30 mouse cellular contexts compared by ENCODE assay signal in genomic region chr8:3436492-3436891, GRCm38 (mm10). TPM values are rescaled to one million over a fixed set of nuclear protein-coding genes. Genes with fewer than 3 reads are reported as not detected.
A peak's percentile ranks its signal among the peaks of the same experiment; 100 is the strongest.
DNase-seq lines count a peak whose midpoint lies in the region; ATAC-seq and TF ChIP-seq lines count a peak whose summit lies in the region.
"Had no signal": no experiment of that assay in that cellular context is flagged by ENCODE, and none has a peak within 500 bp of the region (broad histone marks: within the 10 kb centered on the region; RNA-seq: fewer than 3 reads in every experiment).

No protein-coding gene starts in this region.

- H3K4me3 ChIP-seq in G1E (ENCODE audit: low read depth, low read length): no peak overlapping the region
- no peak overlapping the region for H3K4me3 ChIP-seq in liver, embryonic 13.5 days (replicated peaks)
- H3K4me3 ChIP-seq in liver, postnatal 0 days (ENCODE audit: low read depth, low read length): no peak overlapping the region
- no peak overlapping the region for H3K4me3 ChIP-seq in stomach, postnatal 0 days (ENCODE audit: low read depth, low read length)
- H3K4me3 ChIP-seq in midbrain, postnatal 0 days (ENCODE audit: low read depth, low read length): no peak overlapping the region
- H3K4me3 ChIP-seq: forebrain, embryonic 10.5 days; forebrain, embryonic 13.5 days; hindbrain, embryonic 12.5 days had no signal

- WGBS in liver, embryonic 13.5 days (ENCODE audit: insufficient replicate concordance): 44% methylated on average over 6 of the region's 6 CpGs
- 69% methylated on average over 6 of the region's 6 CpGs for WGBS in liver, postnatal 0 days (ENCODE audit: insufficient replicate concordance)
- WGBS in stomach, postnatal 0 days: 85% methylated on average over 5 of the region's 6 CpGs
- 81% methylated on average over 6 of the region's 6 CpGs for WGBS in midbrain, postnatal 0 days

- no peak for TF ChIP-seq EP300 in liver, postnatal 0 days (IDR thresholded peaks at IDR 0.05; ENCODE audit: low read depth)
- TF ChIP-seq EP300 in stomach, postnatal 0 days (optimal IDR thresholded peaks at IDR 0.05): no peak

- no peak overlapping the region for H3K9ac ChIP-seq in liver, embryonic 13.5 days
- no peak overlapping the region for H3K9ac ChIP-seq in liver, postnatal 0 days (replicated peaks)
- H3K9ac ChIP-seq in stomach, postnatal 0 days (ENCODE audit: low read length): no peak overlapping the region
- H3K9ac ChIP-seq in midbrain, postnatal 0 days (replicated peaks; ENCODE audit: low read length, poor library complexity, severe bottlenecking): no peak overlapping the region
- H3K9ac ChIP-seq: forebrain, embryonic 13.5 days; hindbrain, embryonic 12.5 days had no signal

- peak; percentile 67 for ATAC-seq in G1E (ENCODE audit: extremely low read depth, insufficient number of reproducible peaks, low FRiP score, poor library complexity, severe bottlenecking)
- peak; percentile 60; the same call in 1 of the 2 replicates for ATAC-seq in liver, embryonic 13.5 days (ENCODE audit: low read depth)
- ATAC-seq in liver, postnatal 0 days: peak; percentile 38; the same call in 1 of the 2 replicates
- no peak for ATAC-seq in stomach, postnatal 0 days (ENCODE audit: low FRiP score, low TSS enrichment)
- no peak for ATAC-seq in midbrain, postnatal 0 days (ENCODE audit: low FRiP score)
- ATAC-seq: forebrain, embryonic 13.5 days; forebrain, embryonic 16.5 days; hindbrain, embryonic 16.5 days; Patski had no signal

- H3K4me2 ChIP-seq in liver, embryonic 13.5 days: no peak overlapping the region
- no peak overlapping the region for H3K4me2 ChIP-seq in liver, postnatal 0 days (ENCODE audit: low read depth, low read length)
- H3K4me2 ChIP-seq in stomach, postnatal 0 days (replicated peaks; ENCODE audit: low read depth): no peak overlapping the region
- no peak overlapping the region for H3K4me2 ChIP-seq in midbrain, postnatal 0 days (ENCODE audit: low read depth, low read length, poor library complexity, severe bottlenecking)
- H3K4me2 ChIP-seq: forebrain, embryonic 13.5 days; heart, embryonic 11.5 days; hindbrain, embryonic 12.5 days had no signal

- H3K36me3 ChIP-seq in G1E (replicated peaks): peaks cover 93% of the 10 kb centered on the region
- H3K36me3 ChIP-seq in liver, embryonic 13.5 days: peaks cover 87% of the 10 kb centered on the region
- H3K36me3 ChIP-seq in liver, postnatal 0 days (replicated peaks; ENCODE audit: insufficient read depth, low read length): peaks cover 87% of the 10 kb centered on the region
- peaks cover 31% of the 10 kb centered on the region for H3K36me3 ChIP-seq in stomach, postnatal 0 days (ENCODE audit: control insufficient read depth, insufficient read depth, low read length)
- H3K36me3 ChIP-seq in midbrain, postnatal 0 days (ENCODE audit: insufficient read depth, low read length): peaks cover 64% of the 10 kb centered on the region

- DNase-seq in G1E (ENCODE audit: low spot score) (peak; percentile 32), liver (peak; percentile 17)
- DNase-seq in liver, embryonic 13.5 days: no peak
- no peak for DNase-seq in liver, postnatal 0 days
- DNase-seq in adrenal gland, postnatal 14 days: no peak
- DNase-seq in stomach, postnatal 0 days (ENCODE audit: low spot score): no peak
- DNase-seq in adrenal gland, adult 2 months: no peak
- DNase-seq in midbrain, postnatal 0 days (ENCODE audit: low spot score): no peak
- DNase-seq: adrenal gland, postnatal 25 days; cerebellum, adult 11-12 months; cerebellum, adult 8-10 months; cerebellum, postnatal 10 days; cerebellum, postnatal 36 days; embryo, embryonic 11 days; gastrocnemius, postnatal 14 days; heart, adult 11 months had no signal

- peaks cover 41% of the 10 kb centered on the region for H3K4me1 ChIP-seq in G1E (ENCODE audit: insufficient read depth, low read depth, low read length)
- H3K4me1 ChIP-seq in liver, embryonic 13.5 days (replicated peaks): peaks cover 13% of the 10 kb centered on the region; the same call in 1 of the 2 replicates
- no peaks in the 10 kb centered on the region for H3K4me1 ChIP-seq in liver, postnatal 0 days (ENCODE audit: insufficient read depth)
- H3K4me1 ChIP-seq in stomach, postnatal 0 days (replicated peaks; ENCODE audit: control insufficient read depth, insufficient read depth): no peaks in the 10 kb centered on the region
- no peaks in the 10 kb centered on the region for H3K4me1 ChIP-seq in midbrain, postnatal 0 days (ENCODE audit: insufficient read depth, low read length)
- H3K4me1 ChIP-seq: forebrain, embryonic 10.5 days; forebrain, embryonic 13.5 days; hindbrain, embryonic 12.5 days had no signal

- H3K9me3 ChIP-seq in G1E (replicated peaks): no peaks in the 10 kb centered on the region
- no peaks in the 10 kb centered on the region for H3K9me3 ChIP-seq in liver, embryonic 13.5 days (replicated peaks)
- H3K9me3 ChIP-seq in liver, postnatal 0 days (ENCODE audit: low read length): no peaks in the 10 kb centered on the region
- no peaks in the 10 kb centered on the region for H3K9me3 ChIP-seq in stomach, postnatal 0 days (ENCODE audit: control insufficient read depth, low read length)
- H3K9me3 ChIP-seq in midbrain, postnatal 0 days (ENCODE audit: low read length): no peaks in the 10 kb centered on the region
- H3K9me3 ChIP-seq: forebrain, embryonic 10.5 days; forebrain, embryonic 13.5 days; hindbrain, embryonic 12.5 days had no signal

- no peaks in the 10 kb centered on the region for H3K27me3 ChIP-seq in G1E (ENCODE audit: insufficient read depth, low read length)
- H3K27me3 ChIP-seq in liver, embryonic 13.5 days: no peaks in the 10 kb centered on the region
- no peaks in the 10 kb centered on the region for H3K27me3 ChIP-seq in liver, postnatal 0 days (ENCODE audit: insufficient read depth, low read length)
- H3K27me3 ChIP-seq in stomach, postnatal 0 days (ENCODE audit: control insufficient read depth, insufficient read depth, low read length): no peaks in the 10 kb centered on the region
- H3K27me3 ChIP-seq in midbrain, postnatal 0 days (ENCODE audit: insufficient read depth, low read length): no peaks in the 10 kb centered on the region
- H3K27me3 ChIP-seq: CH12.LX; forebrain, embryonic 13.5 days; hindbrain, embryonic 12.5 days; Patski had no signal

- no peak for TF ChIP-seq CTCF in G1E (IDR thresholded peaks at IDR 0.05; ENCODE audit: low read depth, low read length)
- TF ChIP-seq CTCF in liver, postnatal 0 days (IDR thresholded peaks at IDR 0.05; ENCODE audit: low read depth): no peak
- TF ChIP-seq CTCF in stomach, postnatal 0 days (IDR thresholded peaks at IDR 0.05; ENCODE audit: low read depth): no peak
- no peak for TF ChIP-seq CTCF in midbrain, postnatal 0 days (IDR thresholded peaks at IDR 0.05)

- no peak overlapping the region for H3K27ac ChIP-seq in liver, embryonic 13.5 days
- no peak overlapping the region for H3K27ac ChIP-seq in liver, postnatal 0 days (ENCODE audit: low read depth)
- no peak overlapping the region for H3K27ac ChIP-seq in stomach, postnatal 0 days (replicated peaks)
- no peak overlapping the region for H3K27ac ChIP-seq in midbrain, postnatal 0 days (ENCODE audit: low read depth, low read length)
- H3K27ac ChIP-seq: forebrain, embryonic 10.5 days; forebrain, embryonic 13.5 days; hindbrain, embryonic 12.5 days had no signal

RNA-seq across cellular contexts. Expression of gene Pex11g, which starts 31.0 kb away (rescaled TPM):
- total RNA-seq in G1E (2014; fragmentation: Nextera tagmentation) (5.0 and 5.6 TPM in 2 replicates), G1E (2017) (1.9 and 2.1 TPM in 2 replicates)
- 1.1 and 1.2 TPM in 2 replicates for polyA plus RNA-seq in G1E (2012)
- 3.6 and 4.8 TPM in 2 replicates for polyA plus RNA-seq in liver, embryonic 13.5 days (2015; fragmentation: Nextera tagmentation; extraction: Ambion mirVana)
- polyA plus RNA-seq in liver, postnatal 0 days (2015; fragmentation: Nextera tagmentation; extraction: Ambion mirVana): 14.8 and 14.9 TPM in 2 replicates
- total RNA-seq in adrenal gland, postnatal 14 days (2021): 12.8 and 13.5 TPM in 2 replicates
- polyA plus RNA-seq in stomach, postnatal 0 days (2015; fragmentation: Nextera tagmentation; extraction: Ambion mirVana): 11.6 and 15.4 TPM in 2 replicates
- 10 to 100 TPM; 10.4 TPM for total RNA-seq in adrenal gland, adult 2 months (2021)
- 11.8 and 16.9 TPM in 2 replicates for polyA plus RNA-seq in adrenal gland, adult 2 months (2012; rRNA removed)
- 1.8 and 2.2 TPM in 2 replicates for total RNA-seq in midbrain, postnatal 0 days (2014; rRNA removed)
- 3.1 and 3.6 TPM in 2 replicates for polyA plus RNA-seq in midbrain, postnatal 0 days (2015; fragmentation: Nextera tagmentation; extraction: Ambion mirVana)

RNA-seq across cellular contexts. Expression of gene Tex45, which starts 34.2 kb away (rescaled TPM):
- total RNA-seq in G1E (2014; fragmentation: Nextera tagmentation) (not detected in 2 replicates), G1E (2017) (0.11 TPM in 1 of 2 replicates, not detected in the other)
- polyA plus RNA-seq in G1E (2012): not detected in 2 replicates
- not detected in 2 replicates for polyA plus RNA-seq in liver, embryonic 13.5 days (2015; fragmentation: Nextera tagmentation; extraction: Ambion mirVana)
- not detected in 2 replicates for polyA plus RNA-seq in liver, postnatal 0 days (2015; fragmentation: Nextera tagmentation; extraction: Ambion mirVana)
- total RNA-seq in adrenal gland, postnatal 14 days (2021): not detected in 2 replicates
- polyA plus RNA-seq in stomach, postnatal 0 days (2015; fragmentation: Nextera tagmentation; extraction: Ambion mirVana): 0.46 and 1.1 TPM in 2 replicates
- total RNA-seq in adrenal gland, adult 2 months (2021): under 1 TPM in 1 of 2 experiments, not detected in 1; 0.17 TPM
- polyA plus RNA-seq in adrenal gland, adult 2 months (2012; rRNA removed): 0.16 and 0.17 TPM in 2 replicates
- total RNA-seq in midbrain, postnatal 0 days (2014; rRNA removed): 0.47 and 0.55 TPM in 2 replicates
- polyA plus RNA-seq in midbrain, postnatal 0 days (2015; fragmentation: Nextera tagmentation; extraction: Ambion mirVana): 0.64 and 0.68 TPM in 2 replicates
- total RNA-seq: adrenal gland, adult 18-20 months; adrenal gland, postnatal 25 days; CH12.LX; gastrocnemius, adult 18-20 months; gastrocnemius, postnatal 14 days; heart, postnatal 25 days; hematopoietic stem cell, adult 5-6 weeks had no signal
- polyA plus RNA-seq: forebrain, embryonic 10.5 days; heart, embryonic 11.5 days; heart, embryonic 14.5 days; heart, postnatal 0 days; hindbrain, embryonic 12.5 days; Patski had no signal

RNA-seq across cellular contexts. Expression of gene Arhgef18, which starts 43.7 kb away (rescaled TPM):
- total RNA-seq in G1E (2014; fragmentation: Nextera tagmentation): 13.0 and 13.1 TPM in 2 replicates
- 12.4 and 13.3 TPM in 2 replicates for total RNA-seq in G1E (2017)
- 37.6 and 47.7 TPM in 2 replicates for polyA plus RNA-seq in G1E (2012)
- polyA plus RNA-seq in liver, embryonic 13.5 days (2015; fragmentation: Nextera tagmentation; extraction: Ambion mirVana): 2.2 and 2.3 TPM in 2 replicates
- 1.8 and 1.9 TPM in 2 replicates for polyA plus RNA-seq in liver, postnatal 0 days (2015; fragmentation: Nextera tagmentation; extraction: Ambion mirVana)
- total RNA-seq in adrenal gland, postnatal 14 days (2021): 31.0 and 42.0 TPM in 2 replicates
- 5.5 TPM in 2 replicates for polyA plus RNA-seq in stomach, postnatal 0 days (2015; fragmentation: Nextera tagmentation; extraction: Ambion mirVana)
- total RNA-seq in adrenal gland, adult 2 months (2021): 10 to 100 TPM; 28.1 to 36.1 TPM
- polyA plus RNA-seq in adrenal gland, adult 2 months (2012; rRNA removed): 43.2 and 48.4 TPM in 2 replicates
- total RNA-seq in midbrain, postnatal 0 days (2014; rRNA removed): 34.3 and 46.0 TPM in 2 replicates
- 6.8 and 7.2 TPM in 2 replicates for polyA plus RNA-seq in midbrain, postnatal 0 days (2015; fragmentation: Nextera tagmentation; extraction: Ambion mirVana)

RNA-seq across cellular contexts. Expression of gene Zfp358, which starts 56.4 kb away (rescaled TPM):
- total RNA-seq in G1E (2014; fragmentation: Nextera tagmentation): 25.7 and 26.6 TPM in 2 replicates
- total RNA-seq in G1E (2017): 6.6 and 7.4 TPM in 2 replicates
- 19.2 and 22.7 TPM in 2 replicates for polyA plus RNA-seq in G1E (2012)
- polyA plus RNA-seq in liver, embryonic 13.5 days (2015; fragmentation: Nextera tagmentation; extraction: Ambion mirVana): 4.4 and 5.2 TPM in 2 replicates
- polyA plus RNA-seq in liver, postnatal 0 days (2015; fragmentation: Nextera tagmentation; extraction: Ambion mirVana): 4.9 and 6.3 TPM in 2 replicates
- 19.2 and 24.7 TPM in 2 replicates for total RNA-seq in adrenal gland, postnatal 14 days (2021)
- 19.1 and 21.3 TPM in 2 replicates for polyA plus RNA-seq in stomach, postnatal 0 days (2015; fragmentation: Nextera tagmentation; extraction: Ambion mirVana)
- total RNA-seq in adrenal gland, adult 2 months (2021): 10 to 100 TPM; 22.5 to 23.2 TPM
- 80.1 and 81.3 TPM in 2 replicates for polyA plus RNA-seq in adrenal gland, adult 2 months (2012; rRNA removed)
- total RNA-seq in midbrain, postnatal 0 days (2014; rRNA removed): 85.5 and 106 TPM in 2 replicates
- polyA plus RNA-seq in midbrain, postnatal 0 days (2015; fragmentation: Nextera tagmentation; extraction: Ambion mirVana): 57.1 and 58.3 TPM in 2 replicates

Comparison
In these comparisons a context has a peak if more than half of its experiments do, and no peak if none do; other contexts are left out.
1. DNase-seq: peak in G1E (single experiment) and liver (single experiment); none in liver, embryonic 13.5 days (single experiment), liver, postnatal 0 days (single experiment), adrenal gland, postnatal 14 days (single experiment), stomach, postnatal 0 days (single experiment), adrenal gland, adult 2 months (single experiment) and midbrain, postnatal 0 days (single experiment).
2. ATAC-seq: peak in G1E (single experiment), liver, embryonic 13.5 days (single experiment) and liver, postnatal 0 days (single experiment); none in stomach, postnatal 0 days (single experiment) and midbrain, postnatal 0 days (single experiment).